Mouse (Mus musculus) MEL (cell line): ENCODE measurements around the gene Spi1.

ENCODE experiments used
- CHD1 ChIP-seq: IDR thresholded peaks from 2 replicates; pipeline ENCODE4 v1.6.1; 2012; ENCODE audit warnings: low read depth, mild to moderate bottlenecking, inconsistent platforms, low read length, improper control_type of control experiment
- CTCF ChIP-seq, 3 experiments: IDR thresholded peaks in 2 of 3; conservative IDR thresholded peaks in 1 of 3; 2 replicates each; pipeline ENCODE4 v1.5.1; 2011 to 2012; ENCODE audit warnings: low read length in 3 of 3, low read depth in 2 of 3, mild to moderate bottlenecking in 2 of 3, improper control_type of control experiment in 1 of 3, inconsistent platforms in 1 of 3, mixed read lengths in 1 of 3, moderate library complexity in 1 of 3; ENCODE audit not compliant: control insufficient read depth in 1 of 3, insufficient read depth in 1 of 3, poor library complexity in 1 of 3, severe bottlenecking in 1 of 3
- EP300 ChIP-seq, 2 experiments: IDR thresholded peaks; 2 replicates each; pipeline ENCODE4 v1.6.1; 2011; ENCODE audit warnings: improper control_type of control experiment in 2 of 2, low read length in 2 of 2, low read depth in 1 of 2, mild to moderate bottlenecking in 1 of 2
- POLR2A ChIP-seq, 2 experiments: IDR thresholded peaks; 2 replicates each; pipeline ENCODE4 v1.6.1; 2011 to 2012; ENCODE audit warnings: low read length in 2 of 2, mild to moderate bottlenecking in 2 of 2, control low read depth in 1 of 2, improper control_type of control experiment in 1 of 2, low read depth in 1 of 2, moderate library complexity in 1 of 2; ENCODE audit not compliant: control insufficient read depth in 1 of 2, insufficient read depth in 1 of 2, poor library complexity in 1 of 2
- POLR2AphosphoS2 ChIP-seq: IDR thresholded peaks from 2 replicates; pipeline ENCODE4 v1.6.1; 2011; ENCODE audit warnings: low read length, improper control_type of control experiment
- RAD21 ChIP-seq: IDR thresholded peaks from 2 replicates; pipeline ENCODE4 v1.6.1; 2011; ENCODE audit warnings: mild to moderate bottlenecking, low read depth, low read length, improper control_type of control experiment
- ZC3H11A ChIP-seq: IDR thresholded peaks from 2 replicates; pipeline ENCODE4 v1.6.1; 2012; ENCODE audit warnings: low read depth, mild to moderate bottlenecking, inconsistent platforms, low read length, improper control_type of control experiment

- peak in 1 of 2 experiments; percentile 18; a peak in 1 of 4 replicates for TF ChIP-seq POLR2A (IDR thresholded peaks at IDR 0.05; ENCODE audit: control insufficient read depth in 1 of 2, insufficient read depth in 1 of 2, low read depth in 1 of 2, low read length in 2 of 2, poor library complexity in 1 of 2)
- TF ChIP-seq CTCF (IDR thresholded peaks at IDR 0.05 in 2 of 3, conservative IDR thresholded peaks at IDR 0.05 in 1 of 3; ENCODE audit: control insufficient read depth in 1 of 3, insufficient read depth in 1 of 3, low read depth in 2 of 3, low read length in 3 of 3, poor library complexity in 1 of 3, severe bottlenecking in 1 of 3) = peak; percentile 48 to 71 (median 51)
- 0 out of 2 replicates have a peak, but pooled peaks have one; percentile 39 for TF ChIP-seq POLR2AphosphoS2
- TF ChIP-seq ZC3H11A = 0 out of 2 replicates have a peak, but pooled peaks have one; percentile 18
- TF ChIP-seq CHD1 = no peak
- peak; percentile 42 for TF ChIP-seq RAD21
- 0 out of 4 replicates have a peak, but pooled peaks of 1 of the 2 experiments have one; percentile 15 for TF ChIP-seq EP300 (IDR thresholded peaks at IDR 0.05; ENCODE audit: low read depth in 1 of 2, low read length in 2 of 2)
These were observed 21.4 kb upstream of the Spi1 start for GRCm38 (mm10) chr2:91060544-91061355.
